Mouse (Mus musculus): ENCODE data around the gene Lca5l. TPM values are rescaled to one million over a fixed set of nuclear protein-coding genes. Genes with fewer than 3 reads are reported as not detected.

Gene Lca5l
- total RNA-seq, 2 experiments from 2014 or later = 2.4 to 2.7 TPM

GRCm38 (mm10) chr16:96209789-96210188, 17.7 kb upstream of the Lca5l start:
- no peak for TF ChIP-seq CTCF (conservative IDR thresholded peaks at IDR 0.05)
- DNase-seq (ENCODE audit: low spot score in 2 of 2) = no peak
- Histone ChIP-seq H3K4me3 (no peak overlapping the region), H3K27ac (no peak overlapping the region)

DNA sequence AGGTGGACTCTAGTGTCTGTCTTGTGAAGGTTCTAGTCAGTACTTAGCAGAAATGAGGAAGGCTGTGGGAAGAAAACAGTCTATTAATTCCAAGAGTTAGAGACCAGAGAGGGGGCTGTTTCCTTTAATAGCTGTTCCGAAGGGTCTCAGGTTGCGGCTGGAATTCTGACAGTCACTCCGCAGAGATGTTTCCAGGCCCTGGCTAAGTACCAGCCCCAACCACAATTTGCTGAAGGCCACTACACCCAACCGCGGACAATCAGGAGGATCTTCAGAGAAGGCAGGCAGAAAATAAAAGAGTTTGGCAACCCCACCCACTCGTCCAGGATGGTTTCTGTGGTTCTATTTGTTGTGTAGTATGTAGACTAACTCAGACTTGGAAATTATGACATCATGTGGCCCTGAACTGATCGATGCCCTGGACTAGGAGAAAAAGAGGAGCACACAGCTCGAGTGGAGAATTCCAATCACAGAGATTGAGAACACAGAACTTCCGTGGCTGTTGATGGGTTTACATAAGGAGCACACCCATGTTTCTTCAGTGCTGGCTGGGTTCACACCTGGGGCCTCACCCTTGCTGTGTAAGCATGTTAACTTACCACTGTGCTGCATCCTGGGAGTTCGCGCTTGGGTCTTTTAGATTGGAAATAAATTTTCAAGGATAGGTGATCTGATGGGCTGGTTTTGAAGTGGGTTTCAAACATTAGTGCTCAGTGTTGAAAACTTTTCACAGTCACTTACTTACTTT, 9.6 kb upstream of the Lca5l start:
- Histone ChIP-seq H3K27ac (no peak overlapping the region), H3K4me3 (no peak overlapping the region)
- DNase-seq (ENCODE audit: low spot score in 2 of 2) = no peak
- no peak for TF ChIP-seq CTCF (conservative IDR thresholded peaks at IDR 0.05)

DNA sequence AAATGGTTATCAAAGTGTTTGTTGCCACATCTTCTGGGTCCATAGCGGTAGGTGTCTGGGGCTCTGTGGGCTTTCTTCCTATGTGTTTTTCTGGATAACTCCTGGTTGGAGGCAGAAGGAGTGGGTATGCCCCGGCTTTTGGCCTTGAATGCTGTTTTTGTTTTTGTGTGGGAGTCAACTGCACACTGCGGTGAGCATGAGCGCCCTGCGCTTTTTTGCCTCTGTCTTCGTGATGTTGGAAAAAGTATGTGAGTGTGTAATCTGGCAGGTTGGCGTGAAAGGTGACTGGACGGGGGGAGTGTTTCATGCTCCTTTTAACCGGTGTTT, 8.6 kb upstream of the Lca5l start:
- H3K27ac ChIP-seq = peak overlapping the region; percentile 50; the same call in 1 of the 2 replicates
- no peak for DNase-seq (ENCODE audit: low spot score in 2 of 2)
- peak overlapping the region; percentile 52 for H3K4me3 ChIP-seq
- no peak for TF ChIP-seq CTCF (conservative IDR thresholded peaks at IDR 0.05)

DNA sequence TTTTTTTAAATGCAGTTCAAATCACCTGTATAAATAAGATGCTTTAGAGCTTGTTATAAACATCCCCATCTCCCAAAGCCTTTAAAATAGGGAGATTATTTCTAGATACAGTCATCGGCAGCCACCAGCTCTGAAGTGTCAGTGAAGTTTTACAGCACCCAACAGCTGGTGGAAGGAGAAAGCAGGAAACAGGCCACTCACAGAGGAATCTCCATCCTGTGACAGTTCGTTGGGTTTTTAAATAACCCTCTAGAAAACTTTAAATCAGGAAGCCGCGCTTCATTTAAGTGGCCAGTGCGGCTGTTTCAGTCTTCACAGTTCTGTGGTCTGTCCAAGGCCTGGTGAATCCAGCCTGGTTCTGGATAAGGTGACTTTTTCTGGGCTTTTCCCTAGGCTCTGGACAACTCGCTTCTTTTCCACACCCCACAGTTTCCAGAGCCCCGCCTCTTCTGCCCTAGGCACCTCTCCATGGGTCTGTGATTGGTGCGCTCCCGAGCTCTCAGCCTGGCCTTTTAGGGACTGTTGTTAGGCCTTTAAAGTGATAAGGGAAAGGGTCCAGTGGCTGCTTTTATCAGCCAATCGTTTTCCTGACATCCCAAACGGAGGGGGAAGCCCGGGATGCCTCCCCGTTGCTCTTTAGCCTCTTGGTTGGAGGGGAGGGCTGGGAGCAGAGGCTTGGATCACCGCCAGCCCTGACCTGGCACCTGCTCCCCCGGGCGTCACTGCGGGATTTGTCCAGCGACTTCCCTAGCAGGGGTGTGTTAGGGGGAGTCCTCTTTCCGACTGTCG, 8.0 kb upstream of the Lca5l start, which contains the start of gene Sh3bgr:
Gene Sh3bgr, plus strand, starts transcription at position 538 of the 789 bp plus-strand sequence.
- H3K27ac ChIP-seq = peak within 1 kb of the TSS; percentile 50
- peak in 1 of 2 experiments; percentile 34 for DNase-seq (ENCODE audit: low spot score in 2 of 2)

GRCm38 (mm10) chr16:96187619-96188018, 4.5 kb downstream of the Lca5l start:
- Histone ChIP-seq H3K4me3 (no peak overlapping the region), H3K27ac (no peak overlapping the region)
- DNase-seq (ENCODE audit: low spot score in 2 of 2) = no peak
- TF ChIP-seq CTCF (conservative IDR thresholded peaks at IDR 0.05) = no peak

More for the DNA sequence above, 8.0 kb upstream of the Lca5l start, which contains the start of gene Sh3bgr:
- no peak for TF ChIP-seq CTCF (conservative IDR thresholded peaks at IDR 0.05)
- peak within 1 kb of the TSS; percentile 52 for H3K4me3 ChIP-seq

GRCm38 (mm10) chr16:96179156-96179555, 12.9 kb downstream of the Lca5l start:
- TF ChIP-seq CTCF (conservative IDR thresholded peaks at IDR 0.05) = peak; percentile 34
- Histone ChIP-seq H3K27ac (no peak overlapping the region), H3K4me3 (no peak overlapping the region)
- no peak for DNase-seq (ENCODE audit: low spot score in 2 of 2)

DNA sequence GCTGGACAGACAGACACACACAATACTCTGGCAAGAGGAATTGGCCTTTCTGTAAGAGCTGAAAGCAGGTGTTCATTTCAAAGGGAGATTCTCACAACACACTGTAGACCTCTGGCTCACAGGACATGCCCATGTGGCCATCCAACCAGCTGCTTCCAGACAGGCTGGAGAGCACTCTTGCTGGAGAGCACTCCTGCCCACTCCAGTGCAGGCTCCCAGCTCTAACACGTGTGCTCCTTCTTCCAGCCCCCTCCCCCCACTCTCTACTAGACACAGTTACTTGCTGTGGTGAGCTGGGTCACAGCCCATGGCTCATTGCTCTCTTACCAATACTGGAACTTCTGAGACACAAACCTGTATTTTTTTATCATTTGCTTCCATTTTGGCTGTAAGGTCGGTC, 16.7 kb downstream of the Lca5l start:
- no peak for DNase-seq (ENCODE audit: low spot score in 2 of 2)
- TF ChIP-seq CTCF (conservative IDR thresholded peaks at IDR 0.05) = no peak
- H3K4me3 ChIP-seq = no peak overlapping the region
- H3K27ac ChIP-seq = no peak overlapping the region

DNA sequence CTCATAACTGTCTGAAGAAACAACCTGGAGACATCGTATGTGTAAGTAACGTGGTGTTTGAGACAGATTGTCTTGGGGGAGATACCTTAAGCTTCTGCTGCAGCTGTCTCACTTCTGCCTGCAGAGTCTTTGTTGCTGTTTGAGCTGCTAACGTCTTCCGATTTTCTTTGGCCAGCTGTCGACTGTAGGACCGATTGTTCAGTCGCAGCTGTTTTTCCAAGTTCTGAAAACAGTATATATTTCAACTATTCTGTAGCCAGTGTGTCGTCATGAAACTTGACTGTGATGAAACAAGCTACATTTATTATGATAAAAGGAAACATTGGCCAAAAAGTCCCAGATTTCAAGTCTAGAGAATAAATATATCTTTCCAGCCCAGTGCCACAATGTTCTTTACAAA, 18.4 kb downstream of the Lca5l start:
- DNase-seq (ENCODE audit: low spot score in 2 of 2) = no peak
- TF ChIP-seq CTCF (conservative IDR thresholded peaks at IDR 0.05) = no peak
- Histone ChIP-seq H3K4me3 (no peak overlapping the region), H3K27ac (no peak overlapping the region)

GRCm38 (mm10) chr16:96168837-96169236, 23.2 kb downstream of the Lca5l start:
- no peak overlapping the region for H3K27ac ChIP-seq
- TF ChIP-seq CTCF (conservative IDR thresholded peaks at IDR 0.05) = no peak
- no peak overlapping the region for H3K4me3 ChIP-seq
- no peak for DNase-seq (ENCODE audit: low spot score in 2 of 2)

DNA sequence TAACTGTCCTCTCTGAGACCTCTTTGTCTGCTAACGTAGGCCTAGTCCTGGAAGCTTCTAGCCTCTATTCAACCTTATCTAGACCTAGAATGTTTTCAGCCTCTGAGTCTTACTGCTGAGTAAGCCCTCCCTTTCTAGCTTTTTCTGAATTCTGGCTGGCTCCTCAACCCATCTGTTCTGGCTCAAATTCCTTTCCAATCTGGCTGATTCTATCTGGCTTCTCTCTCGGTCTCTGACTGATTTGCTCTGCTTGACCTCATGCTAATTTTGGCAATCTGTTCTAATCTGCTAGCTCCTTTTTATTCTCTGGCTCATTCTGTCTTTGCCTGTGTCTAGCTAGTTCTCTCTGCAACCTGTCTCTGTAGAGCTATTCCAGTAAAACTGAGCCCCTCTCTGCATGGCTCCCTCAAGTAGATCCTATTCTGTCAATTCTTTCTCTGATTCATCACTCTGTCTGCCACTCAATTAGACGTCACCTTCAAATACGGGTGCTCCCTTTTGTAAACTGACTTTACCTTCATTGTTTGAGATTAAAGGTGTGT, 26.3 kb downstream of the Lca5l start:
- no peak overlapping the region for H3K4me3 ChIP-seq
- DNase-seq (ENCODE audit: low spot score in 2 of 2) = peak; percentile 18 to 26
- TF ChIP-seq CTCF (conservative IDR thresholded peaks at IDR 0.05) = no peak
- peak overlapping the region; percentile 18; the same call in 1 of the 2 replicates for H3K27ac ChIP-seq

GRCm38 (mm10) chr16:96161336-96161735, 30.7 kb downstream of the Lca5l start:
- Histone ChIP-seq H3K4me3 (no peak overlapping the region), H3K27ac (no peak overlapping the region)
- TF ChIP-seq CTCF (conservative IDR thresholded peaks at IDR 0.05) = no peak
- DNase-seq (ENCODE audit: low spot score in 2 of 2) = no peak

DNA sequence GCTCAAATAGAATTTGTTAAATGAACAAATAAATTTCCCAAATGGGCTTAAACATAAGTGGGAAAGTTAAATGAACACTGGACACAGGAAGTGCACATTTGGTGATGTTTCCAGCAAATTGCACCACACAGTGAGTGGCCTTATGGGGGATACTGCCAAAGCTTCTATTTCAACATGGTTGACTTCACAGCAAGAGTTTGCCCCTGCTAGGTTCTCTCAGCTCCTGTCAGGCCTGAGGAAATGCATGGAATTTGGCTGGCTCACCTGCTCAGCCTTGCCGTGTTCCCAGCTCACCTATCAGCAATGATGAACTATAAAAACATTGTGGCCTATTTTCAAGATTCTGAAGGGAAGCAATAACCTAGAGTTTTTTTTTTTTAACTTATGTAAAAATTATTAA, 31.1 kb downstream of the Lca5l start:
- no peak for DNase-seq (ENCODE audit: low spot score in 2 of 2)
- TF ChIP-seq CTCF (conservative IDR thresholded peaks at IDR 0.05) = no peak
- H3K27ac ChIP-seq = no peak overlapping the region
- H3K4me3 ChIP-seq = no peak overlapping the region

DNA sequence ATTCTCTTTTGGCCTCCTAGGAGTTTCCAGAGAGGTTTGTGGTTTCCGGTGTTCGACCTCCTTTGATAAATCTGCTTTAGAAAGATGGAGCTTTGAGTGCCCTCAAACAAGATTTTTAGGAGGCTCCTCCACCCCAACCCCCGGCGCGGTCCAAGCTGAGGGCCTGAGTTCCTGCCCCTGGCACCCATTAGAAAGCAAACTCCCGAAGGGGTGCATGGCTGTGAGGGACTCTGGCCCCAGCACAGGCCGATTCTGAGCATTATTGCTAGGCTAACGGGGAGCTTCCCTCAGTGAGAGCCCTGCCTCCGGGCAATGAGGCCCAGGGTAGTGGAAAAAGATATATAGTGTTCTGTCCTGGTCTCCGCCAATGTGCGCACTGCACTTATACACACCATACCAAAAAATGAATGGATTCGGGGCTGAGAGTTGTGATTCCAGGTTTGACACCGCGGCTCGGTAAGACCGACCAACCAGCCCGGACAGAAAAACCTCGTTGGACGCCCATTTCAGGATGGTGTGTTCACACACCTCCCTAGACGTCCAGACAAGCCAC, 32.2 kb downstream of the Lca5l start:
- no peak for TF ChIP-seq CTCF (conservative IDR thresholded peaks at IDR 0.05)
- Histone ChIP-seq H3K4me3 (peak overlapping the region; percentile 64; the same call in 1 of the 2 replicates), H3K27ac (no peak overlapping the region)
- no peak for DNase-seq (ENCODE audit: low spot score in 2 of 2)
